Mouse (Mus musculus): ENCODE data around the gene Polr1c. TPM values are rescaled to one million over a fixed set of nuclear protein-coding genes. Genes with fewer than 3 reads are reported as not detected.

Polr1c gene
- total and polyA plus RNA-seq, 3 experiments = 195 to 197 TPM; not detected in 1

DNA sequence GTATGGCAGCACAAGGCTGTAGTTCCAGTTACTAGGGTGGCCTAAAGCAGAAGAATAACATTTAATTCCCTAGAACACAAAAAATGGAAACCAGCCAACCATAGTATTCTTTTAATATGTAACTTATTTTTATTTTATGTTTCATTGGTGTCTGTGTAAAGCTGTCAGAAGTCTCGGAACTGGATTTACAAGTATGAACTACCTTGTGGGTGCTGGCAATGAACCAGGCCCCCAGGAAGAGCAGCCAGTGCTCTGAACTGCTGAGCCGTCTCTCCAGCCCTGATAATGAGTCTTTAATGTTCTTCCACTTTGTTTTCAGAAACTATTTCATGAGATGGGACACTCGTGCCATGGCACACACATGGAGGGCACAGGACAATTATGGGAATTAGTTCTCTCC, 37.3 kb downstream of the Polr1c start:
- Histone ChIP-seq H3K36me3 (ENCODE audit: control insufficient read depth in 1 of 2, insufficient read depth in 2 of 2, low read length in 2 of 2) (peaks cover 0 to 59% of the 10 kb centered on the region in 2 experiments; a peak in 2 of 4 replicates), H3K9me3 (replicated peaks; ENCODE audit: insufficient read depth, low read length) (no peaks in the 10 kb centered on the region), H3K27ac (ENCODE audit: control insufficient read depth, low read depth, low read length) (no peak overlapping the region), H3K9ac (ENCODE audit: control insufficient read depth, low read depth, low read length, poor library complexity, severe bottlenecking) (no peak overlapping the region), H3K79me2 (ENCODE audit: control insufficient read depth, insufficient read depth, low read length, poor library complexity) (peaks cover 3% of the 10 kb centered on the region; the same call in 1 of the 2 replicates), H3K4me3 (ENCODE audit: control insufficient read depth in 1 of 2, insufficient read depth in 1 of 2, low read depth in 2 of 2, low read length in 2 of 2) (no peak overlapping the region), H3K27me3 (ENCODE audit: control insufficient read depth in 1 of 2, insufficient read depth in 2 of 2, low read length in 2 of 2) (no peaks in the 10 kb centered on the region), H3K4me1 (ENCODE audit: control insufficient read depth in 1 of 2, insufficient read depth in 2 of 2, low read length in 2 of 2) (no peaks in the 10 kb centered on the region)
- TF ChIP-seq MYC (IDR thresholded peaks at IDR 0.05; ENCODE audit: low read depth, low read length) (no peak), NRF1 (IDR thresholded peaks at IDR 0.05; ENCODE audit: insufficient read depth, low read depth, low read length, poor library complexity, severe bottlenecking) (no peak)
- DNase-seq (ENCODE audit: low read depth, low spot score) = no peak

DNA sequence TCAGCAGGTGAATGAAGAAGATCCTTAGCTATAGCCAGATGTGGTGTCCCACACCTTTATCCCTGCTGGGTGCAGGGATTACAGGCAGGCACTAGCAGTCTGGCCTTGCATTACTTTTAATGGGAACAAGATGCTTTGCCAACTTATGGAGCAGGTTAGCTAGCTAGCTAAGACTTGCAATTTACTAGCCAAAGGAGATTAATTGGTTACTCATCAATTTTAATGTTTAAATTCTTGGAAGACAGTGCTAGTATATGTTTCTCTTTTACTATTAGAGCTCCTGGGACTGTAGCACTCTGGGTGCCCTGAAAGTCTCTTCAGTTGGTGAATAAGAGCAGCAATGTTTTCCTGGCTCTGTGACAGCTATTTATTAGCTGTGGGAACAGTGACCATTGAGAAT, 41.2 kb downstream of the Polr1c start:
- no peak overlapping the region for H3K4me3 ChIP-seq (ENCODE audit: control insufficient read depth in 1 of 2, insufficient read depth in 1 of 2, low read depth in 2 of 2, low read length in 2 of 2)
- no peaks in the 10 kb centered on the region for H3K9me3 ChIP-seq (replicated peaks; ENCODE audit: insufficient read depth, low read length)
- DNase-seq (ENCODE audit: low read depth, low spot score) = no peak
- peaks cover 34% of the 10 kb centered on the region for H3K79me2 ChIP-seq (ENCODE audit: control insufficient read depth, insufficient read depth, low read length, poor library complexity)
- no peak overlapping the region for H3K27ac ChIP-seq (ENCODE audit: control insufficient read depth, low read depth, low read length)
- H3K4me1 ChIP-seq (ENCODE audit: control insufficient read depth in 1 of 2, insufficient read depth in 2 of 2, low read length in 2 of 2) = peaks cover 3 to 8% of the 10 kb centered on the region in 2 experiments; a peak in 2 of 4 replicates
- no peak overlapping the region for H3K9ac ChIP-seq (ENCODE audit: control insufficient read depth, low read depth, low read length, poor library complexity, severe bottlenecking)
- TF ChIP-seq TCF12 (IDR thresholded peaks at IDR 0.05; ENCODE audit: low read depth, low read length) = no peak
- no peak for TF ChIP-seq ZKSCAN1 (IDR thresholded peaks at IDR 0.05; ENCODE audit: low read depth, low read length)
- no peak for TF ChIP-seq CTCF (IDR thresholded peaks at IDR 0.05 in 2 of 3, conservative IDR thresholded peaks at IDR 0.05 in 1 of 3; ENCODE audit: control insufficient read depth in 1 of 3, insufficient read depth in 1 of 3, low read depth in 2 of 3, low read length in 3 of 3, poor library complexity in 1 of 3, severe bottlenecking in 1 of 3)
- TF ChIP-seq MXI1 (IDR thresholded peaks at IDR 0.05; ENCODE audit: low read depth, low read length) = no peak
- TF ChIP-seq EP300 (IDR thresholded peaks at IDR 0.05; ENCODE audit: low read depth in 1 of 2, low read length in 2 of 2) = no peak
- no peak for TF ChIP-seq MYB (IDR thresholded peaks at IDR 0.05; ENCODE audit: low read depth, low read length)
- TF ChIP-seq GABPA (IDR thresholded peaks at IDR 0.05; ENCODE audit: low read depth, low read length) = no peak
- TF ChIP-seq ZMIZ1 (IDR thresholded peaks at IDR 0.05; ENCODE audit: low read depth, low read length) = no peak
- TF ChIP-seq CHD1 (IDR thresholded peaks at IDR 0.05; ENCODE audit: low read depth, low read length) = no peak
- TF ChIP-seq CHD2 (IDR thresholded peaks at IDR 0.05; ENCODE audit: low read length) = no peak
- no peak for TF ChIP-seq NRF1 (IDR thresholded peaks at IDR 0.05; ENCODE audit: insufficient read depth, low read depth, low read length, poor library complexity, severe bottlenecking)
- TF ChIP-seq MAFK (IDR thresholded peaks at IDR 0.05; ENCODE audit: borderline replicate concordance, low read depth, low read length) = no peak
- no peak for TF ChIP-seq TBP (IDR thresholded peaks at IDR 0.05; ENCODE audit: low read depth, low read length)
- no peak for TF ChIP-seq SMC3 (IDR thresholded peaks at IDR 0.05; ENCODE audit: low read depth, low read length)
- no peak for TF ChIP-seq SIN3A (IDR thresholded peaks at IDR 0.05; ENCODE audit: low read length)
- TF ChIP-seq ETS1 (IDR thresholded peaks at IDR 0.05; ENCODE audit: low read depth, low read length) = no peak
- TF ChIP-seq ZNF384 (IDR thresholded peaks at IDR 0.05; ENCODE audit: low read depth, low read length) = no peak
- no peak for TF ChIP-seq UBTF (IDR thresholded peaks at IDR 0.05; ENCODE audit: borderline replicate concordance, insufficient read depth, low read depth, low read length)
- no peaks in the 10 kb centered on the region for H3K27me3 ChIP-seq (ENCODE audit: control insufficient read depth in 1 of 2, insufficient read depth in 2 of 2, low read length in 2 of 2)
- H3K36me3 ChIP-seq (ENCODE audit: control insufficient read depth in 1 of 2, insufficient read depth in 2 of 2, low read length in 2 of 2) = peaks cover 11 to 47% of the 10 kb centered on the region in 2 experiments

Data from MEL (cell line).